Mouse (Mus musculus) mouse trophoblast stem cell (cell line): ENCODE results near the gene Rars2.

Source experiments
- in situ Hi-C, 2 experiments: fragments of 300-500 bp; cut with MseI, MboI; formaldehyde crosslinking; loops; 2 replicates in 1 of 2; 3 replicates in 1 of 2; pipeline ENCODE4 v1.15.1; 2025

Rars2 gene

GRCm38 (mm10) chr4:34640731-34641130 lies 26.0 kb downstream of the Rars2 start:
- in situ Hi-C loops: no loop called here

- in situ Hi-C loops: no loop called here
Observed at GRCm38 (mm10) chr4:34644779-34645178, 30.0 kb downstream of the Rars2 start.

- in situ Hi-C loops: no loop called here
Observed at GRCm38 (mm10) chr4:34653179-34653578, 38.4 kb downstream of the Rars2 start.

GRCm38 (mm10) chr4:34656101-34656500 lies 41.3 kb downstream of the Rars2 start:
- in situ Hi-C loops: no loop called here

GRCm38 (mm10) chr4:34659012-34659411 lies 44.3 kb downstream of the Rars2 start:
- in situ Hi-C loops: no loop called here

- in situ Hi-C loops: no loop called here
Observed at GRCm38 (mm10) chr4:34661514-34661913, 46.8 kb downstream of the Rars2 start.

- in situ Hi-C loops: no loop called here
Observed at GRCm38 (mm10) chr4:34661927-34662326, 47.2 kb downstream of the Rars2 start.

GRCm38 (mm10) chr4:34667923-34668322 lies 53.2 kb downstream of the Rars2 start:
- in situ Hi-C loops: no loop called here

- in situ Hi-C loops: no loop called here
Observed at GRCm38 (mm10) chr4:34673721-34674120, 59.0 kb downstream of the Rars2 start.

GRCm38 (mm10) chr4:34680530-34680929 lies 65.8 kb downstream of the Rars2 start:
- in situ Hi-C loops: no loop called here

GRCm38 (mm10) chr4:34686874-34687567 lies 72.3 kb downstream of the Rars2 start, which contains the start of gene Slc35a1:
Slc35a1 (minus strand) TSS chr4:34687438.
- in situ Hi-C loops: no loop called here

- in situ Hi-C loops: no loop called here
Observed at GRCm38 (mm10) chr4:34688021-34688420, 73.3 kb downstream of the Rars2 start.

GRCm38 (mm10) chr4:34701528-34701927 lies 86.8 kb downstream of the Rars2 start:
- in situ Hi-C loops: no loop called here

- in situ Hi-C loops: no loop called here
Observed at GRCm38 (mm10) chr4:34702231-34702630, 87.5 kb downstream of the Rars2 start.

GRCm38 (mm10) chr4:34703029-34703428 lies 88.3 kb downstream of the Rars2 start:
- in situ Hi-C loops: no loop called here

- in situ Hi-C loops: no loop called here
Observed at GRCm38 (mm10) chr4:34707248-34707647, 92.5 kb downstream of the Rars2 start.

- in situ Hi-C loops: no loop called here
Observed at GRCm38 (mm10) chr4:34708127-34708526, 93.4 kb downstream of the Rars2 start.
